Mouse (Mus musculus): ENCODE data around the gene Hspa5. TPM values are rescaled to one million over a fixed set of nuclear protein-coding genes. Genes with fewer than 3 reads are reported as not detected.
"Not testable (repeated sequence)": the region's sequence is repeated elsewhere in the genome, so short reads cannot be mapped to it uniquely, and the experiment has no call there.

Gene Hspa5
- polyA plus RNA-seq, 1 experiment from 2014 or later: 688 TPM

GRCm38 (mm10) chr2:34777237-34777868 is 5.6 kb downstream of the Hspa5 start:
- Histone ChIP-seq H3K9ac (ENCODE audit: low read depth, low read length) (no peak overlapping the region), H3K27me3 (ENCODE audit: insufficient read depth, low read length) (no peaks in the 10 kb centered on the region), H3K4me2 (ENCODE audit: low read length) (no peak overlapping the region), H3K36me3 (ENCODE audit: insufficient read depth, low read length) (peaks cover 50% of the 10 kb centered on the region), H3K4me1 (replicated peaks; ENCODE audit: insufficient read depth, low read length) (peaks cover 22% of the 10 kb centered on the region), H3K9me3 (replicated peaks; ENCODE audit: low read length) (no peaks in the 10 kb centered on the region), H3K4me3 (replicated peaks; ENCODE audit: low read depth, low read length) (no peak overlapping the region), H3K27ac (no peak overlapping the region)
- ATAC-seq (replicated peaks; ENCODE audit: low FRiP score, low read depth) (no peak), DNase-seq (ENCODE audit: low spot score) (no peak)
- WGBS: 46% methylated on average over 1 of the region's 1 CpGs
- TF ChIP-seq CTCF (IDR thresholded peaks at IDR 0.05; ENCODE audit: low read depth): no peak

GRCm38 (mm10) chr2:34783064-34784020 is 11.6 kb downstream of the Hspa5 start:
- ATAC-seq (replicated peaks; ENCODE audit: low FRiP score, low read depth) (no peak), DNase-seq (ENCODE audit: low spot score) (no peak)
- no peak for TF ChIP-seq CTCF (IDR thresholded peaks at IDR 0.05; ENCODE audit: low read depth)
- Histone ChIP-seq H3K27me3 (ENCODE audit: insufficient read depth, low read length) (no peaks in the 10 kb centered on the region), H3K9me3 (replicated peaks; ENCODE audit: low read length) (no peaks in the 10 kb centered on the region), H3K36me3 (ENCODE audit: insufficient read depth, low read length) (peaks cover 44% of the 10 kb centered on the region), H3K27ac (no peak overlapping the region), H3K4me1 (replicated peaks; ENCODE audit: insufficient read depth, low read length) (no peaks in the 10 kb centered on the region), H3K9ac (ENCODE audit: low read depth, low read length) (no peak overlapping the region), H3K4me2 (ENCODE audit: low read length) (no peak overlapping the region), H3K4me3 (replicated peaks; ENCODE audit: low read depth, low read length) (no peak overlapping the region)
- WGBS: 90% methylated on average over 14 of the region's 14 CpGs

- DNase-seq (ENCODE audit: low spot score) (peak; percentile 49), ATAC-seq (replicated peaks; ENCODE audit: low FRiP score, low read depth) (no peak)
- TF ChIP-seq CTCF (IDR thresholded peaks at IDR 0.05; ENCODE audit: low read depth): peak; percentile 83
- no peak overlapping the region for H3K4me2 ChIP-seq (ENCODE audit: low read length)
- 88% methylated on average over 2 of the region's 2 CpGs for whole genome bisulfite sequencing
- H3K36me3 ChIP-seq (ENCODE audit: insufficient read depth, low read length): peaks cover 41% of the 10 kb centered on the region
- no peak overlapping the region for H3K27ac ChIP-seq
- no peak overlapping the region for H3K4me3 ChIP-seq (replicated peaks; ENCODE audit: low read depth, low read length)
- H3K9ac ChIP-seq (ENCODE audit: low read depth, low read length): no peak overlapping the region
- no peaks in the 10 kb centered on the region for H3K4me1 ChIP-seq (replicated peaks; ENCODE audit: insufficient read depth, low read length)
- no peaks in the 10 kb centered on the region for H3K9me3 ChIP-seq (replicated peaks; ENCODE audit: low read length)
- H3K27me3 ChIP-seq (ENCODE audit: insufficient read depth, low read length): no peaks in the 10 kb centered on the region
Observed at GRCm38 (mm10) chr2:34784085-34784484, 12.3 kb downstream of the Hspa5 start.

GRCm38 (mm10) chr2:34790282-34790681 is 18.5 kb downstream of the Hspa5 start:
- no peak overlapping the region for H3K27ac ChIP-seq
- no peak for TF ChIP-seq CTCF (IDR thresholded peaks at IDR 0.05; ENCODE audit: low read depth)
- H3K9me3 ChIP-seq (replicated peaks; ENCODE audit: low read length): no peaks in the 10 kb centered on the region
- no peak overlapping the region for H3K9ac ChIP-seq (ENCODE audit: low read depth, low read length)
- ATAC-seq (replicated peaks; ENCODE audit: low FRiP score, low read depth) (no peak), DNase-seq (ENCODE audit: low spot score) (no peak)
- H3K4me3 ChIP-seq (replicated peaks; ENCODE audit: low read depth, low read length): no peak overlapping the region
- H3K36me3 ChIP-seq (ENCODE audit: insufficient read depth, low read length): 0 out of 2 replicates have a peak, but pooled peaks cover 12% of the 10 kb centered on the region
- no peaks in the 10 kb centered on the region for H3K4me1 ChIP-seq (replicated peaks; ENCODE audit: insufficient read depth, low read length)
- H3K4me2 ChIP-seq (ENCODE audit: low read length): no peak overlapping the region
- WGBS: 96% methylated on average over 8 of the region's 8 CpGs
- no peaks in the 10 kb centered on the region for H3K27me3 ChIP-seq (ENCODE audit: insufficient read depth, low read length)

GRCm38 (mm10) chr2:34792543-34792942 is 20.8 kb downstream of the Hspa5 start:
- not testable (repeated sequence) for DNase-seq (ENCODE audit: low spot score); H3K27me3 ChIP-seq (ENCODE audit: insufficient read depth, low read length); H3K4me1 ChIP-seq (replicated peaks; ENCODE audit: insufficient read depth, low read length); ATAC-seq (replicated peaks; ENCODE audit: low FRiP score, low read depth); H3K27ac ChIP-seq; H3K4me2 ChIP-seq (ENCODE audit: low read length); H3K4me3 ChIP-seq (replicated peaks; ENCODE audit: low read depth, low read length); H3K9me3 ChIP-seq (replicated peaks; ENCODE audit: low read length); H3K9ac ChIP-seq (ENCODE audit: low read depth, low read length)
- 0 out of 2 replicates have a peak, but pooled peaks cover 11% of the 10 kb centered on the region for H3K36me3 ChIP-seq (ENCODE audit: insufficient read depth, low read length)
- 93% methylated on average over 2 of the region's 2 CpGs for WGBS

- 99% methylated on average over 2 of the region's 2 CpGs for WGBS
- Histone ChIP-seq H3K4me1 (replicated peaks; ENCODE audit: insufficient read depth, low read length) (no peaks in the 10 kb centered on the region), H3K4me3 (replicated peaks; ENCODE audit: low read depth, low read length) (no peak overlapping the region), H3K36me3 (ENCODE audit: insufficient read depth, low read length) (0 out of 2 replicates have a peak, but pooled peaks cover 11% of the 10 kb centered on the region), H3K9ac (ENCODE audit: low read depth, low read length) (no peak overlapping the region), H3K27ac (no peak overlapping the region), H3K9me3 (replicated peaks; ENCODE audit: low read length) (no peaks in the 10 kb centered on the region), H3K27me3 (ENCODE audit: insufficient read depth, low read length) (no peaks in the 10 kb centered on the region), H3K4me2 (ENCODE audit: low read length) (no peak overlapping the region)
- no peak for DNase-seq (ENCODE audit: low spot score)
- TF ChIP-seq CTCF (IDR thresholded peaks at IDR 0.05; ENCODE audit: low read depth): no peak
- ATAC-seq (replicated peaks; ENCODE audit: low FRiP score, low read depth): no peak
Observed at GRCm38 (mm10) chr2:34794511-34794910, 22.7 kb downstream of the Hspa5 start.

Data from kidney, postnatal 0 days (tissue).